Mouse (Mus musculus): ENCODE measurements around the gene Olah. TPM values are rescaled to one million over a fixed set of nuclear protein-coding genes. Genes with fewer than 3 reads are reported as not detected.

Gene Olah
- polyA plus RNA-seq, 1 experiment from 2014 or later, result not detected

DNA sequence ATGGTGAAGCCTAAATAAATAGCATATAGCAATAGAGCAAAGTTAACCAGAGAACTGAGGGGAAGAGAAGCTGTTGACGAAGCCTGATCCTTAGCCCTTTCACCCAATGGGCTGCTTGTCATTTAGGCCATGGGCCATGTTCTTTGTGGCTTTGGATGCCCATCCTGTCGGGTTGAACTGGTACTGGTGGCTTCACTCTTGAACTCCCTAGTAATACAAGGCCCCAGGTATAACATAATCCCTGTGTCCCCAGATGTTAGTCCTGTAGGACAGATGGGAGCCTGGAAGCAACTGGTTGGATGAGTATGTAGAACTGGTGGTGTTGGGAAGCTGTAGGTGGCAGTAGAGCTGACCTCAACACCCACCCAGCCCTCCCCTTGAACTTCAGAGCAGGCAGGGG, 5.1 kb downstream of the Olah start:
- Histone ChIP-seq H3K27ac (no peak overlapping the region), H3K79me2 (ENCODE audit: inconsistent target) (no peaks in the 10 kb centered on the region), H3K4me3 (ENCODE audit: inconsistent target) (no peak overlapping the region), H3K36me3 (ENCODE audit: inconsistent target) (no peaks in the 10 kb centered on the region)
- 82% methylated on average over 2 of the region's 2 CpGs for WGBS (ENCODE audit: missing documents)

DNA sequence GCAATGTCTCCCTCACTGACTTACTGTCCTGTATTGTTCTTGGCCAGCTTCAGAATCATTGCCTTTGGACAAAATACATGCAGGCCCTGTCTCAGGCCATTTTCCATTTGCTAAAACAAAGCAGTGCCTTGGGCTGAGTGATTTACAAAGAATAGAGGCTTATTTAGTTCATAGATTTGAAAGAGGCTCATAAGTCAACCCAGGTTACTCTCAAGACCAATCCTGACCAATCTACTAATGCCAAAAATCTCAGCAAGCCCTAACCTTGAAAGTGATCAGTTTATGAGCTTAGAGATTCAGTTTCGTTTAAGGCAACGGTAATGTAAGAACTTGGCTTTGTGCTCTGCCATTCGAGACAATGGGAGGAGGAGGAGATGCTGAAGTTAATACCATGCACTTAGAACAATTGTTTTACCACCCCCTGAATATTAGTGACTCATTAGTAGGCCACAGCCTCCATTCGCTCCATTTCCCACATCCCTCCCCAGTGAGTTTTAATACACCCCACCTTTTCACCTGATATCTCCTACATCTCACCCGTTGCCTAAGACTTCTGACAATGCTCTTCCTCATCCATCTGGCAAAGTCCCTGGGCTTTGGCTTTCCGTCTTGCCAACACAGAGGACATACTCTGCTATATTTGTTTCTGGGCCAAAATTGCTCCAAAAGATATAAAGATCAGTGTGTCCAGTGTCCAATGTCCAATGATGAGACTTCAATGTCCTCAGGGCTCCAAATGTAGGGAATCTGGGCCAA, 9.7 kb downstream of the Olah start:
- no peak overlapping the region for H3K4me3 ChIP-seq (ENCODE audit: inconsistent target)
- H3K36me3 ChIP-seq (ENCODE audit: inconsistent target), result no peaks in the 10 kb centered on the region
- no peak overlapping the region for H3K27ac ChIP-seq
- no peaks in the 10 kb centered on the region for H3K79me2 ChIP-seq (ENCODE audit: inconsistent target)
- WGBS (ENCODE audit: missing documents), result 94% methylated on average over 6 of the region's 6 CpGs

DNA sequence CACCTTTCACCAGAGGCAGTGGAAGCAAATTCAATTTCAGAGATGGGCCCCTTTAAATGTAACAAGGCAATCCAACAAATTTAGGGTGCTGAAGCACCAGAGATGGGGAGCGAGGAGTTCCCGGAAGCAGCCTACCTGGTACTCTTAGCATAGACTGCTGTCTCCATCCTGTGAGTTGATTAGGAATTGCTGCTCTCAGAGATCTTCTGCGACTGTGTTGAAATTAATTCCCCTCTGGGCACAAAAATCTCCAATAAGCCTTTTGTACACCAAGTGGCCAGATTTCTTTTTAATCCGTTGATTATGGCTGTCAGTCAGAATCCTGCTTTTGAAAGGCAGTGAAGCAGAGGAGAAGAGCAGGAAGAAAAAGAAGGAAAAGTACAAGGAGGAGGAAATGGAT, 31.9 kb downstream of the Olah start:
- WGBS (ENCODE audit: missing documents), result 85% methylated on average over 4 of the region's 4 CpGs

DNA sequence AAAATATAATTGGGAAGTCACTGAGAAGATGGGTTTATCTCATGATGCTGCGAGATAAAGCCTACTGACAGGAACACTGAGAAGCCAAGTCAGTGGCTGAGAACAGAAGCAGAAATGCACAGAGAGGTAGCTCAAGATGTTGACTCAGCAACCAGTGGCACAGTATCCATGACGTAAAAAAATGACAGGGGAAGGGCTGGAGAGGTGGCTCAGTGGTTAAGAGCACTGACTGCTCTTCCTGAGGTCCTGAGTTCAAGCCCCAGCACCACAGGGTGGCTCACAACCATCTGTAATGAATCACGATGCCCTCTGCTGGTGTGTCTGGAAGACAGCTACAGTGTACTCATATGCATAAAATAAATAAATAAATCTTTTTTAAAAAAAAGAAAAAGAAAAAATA, 35.9 kb downstream of the Olah start:
- no peak overlapping the region for H3K4me3 ChIP-seq (ENCODE audit: inconsistent target)
- 83% methylated on average over 3 of the region's 3 CpGs for WGBS (ENCODE audit: missing documents)

More for the DNA sequence above, 31.9 kb downstream of the Olah start:
- no peaks in the 10 kb centered on the region for H3K36me3 ChIP-seq (ENCODE audit: inconsistent target)
- no peak overlapping the region for H3K27ac ChIP-seq
- no peak overlapping the region for H3K4me3 ChIP-seq (ENCODE audit: inconsistent target)
- H3K79me2 ChIP-seq (ENCODE audit: inconsistent target), result no peaks in the 10 kb centered on the region

DNA sequence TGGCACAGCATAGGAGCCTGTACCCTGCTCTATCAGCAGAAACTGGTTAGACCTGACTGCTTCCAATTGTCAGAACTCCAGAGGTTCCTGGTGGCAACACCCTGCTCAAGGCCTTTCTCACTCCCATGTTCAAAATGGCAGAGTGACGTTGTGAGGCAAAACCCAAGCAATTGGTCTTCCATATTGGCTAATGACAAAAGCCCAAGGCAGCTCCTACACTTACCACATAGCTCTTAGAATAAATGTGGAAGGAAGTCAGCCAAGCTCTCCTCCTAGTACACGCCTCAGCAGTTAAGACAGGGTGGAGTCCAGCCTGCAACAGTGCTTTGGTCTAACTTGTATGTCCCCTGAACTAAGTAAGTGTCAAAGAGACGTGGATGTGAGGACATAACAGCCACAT, 39.1 kb downstream of the Olah start:
- 73% methylated on average over 3 of the region's 3 CpGs for WGBS (ENCODE audit: missing documents)
- H3K27ac ChIP-seq, result no peak overlapping the region
- no peaks in the 10 kb centered on the region for H3K79me2 ChIP-seq (ENCODE audit: inconsistent target)
- H3K4me3 ChIP-seq (ENCODE audit: inconsistent target), result no peak overlapping the region
- no peaks in the 10 kb centered on the region for H3K36me3 ChIP-seq (ENCODE audit: inconsistent target)

More for the DNA sequence above, 35.9 kb downstream of the Olah start:
- no peak overlapping the region for H3K27ac ChIP-seq
- no peaks in the 10 kb centered on the region for H3K79me2 ChIP-seq (ENCODE audit: inconsistent target)
- no peaks in the 10 kb centered on the region for H3K36me3 ChIP-seq (ENCODE audit: inconsistent target)

DNA sequence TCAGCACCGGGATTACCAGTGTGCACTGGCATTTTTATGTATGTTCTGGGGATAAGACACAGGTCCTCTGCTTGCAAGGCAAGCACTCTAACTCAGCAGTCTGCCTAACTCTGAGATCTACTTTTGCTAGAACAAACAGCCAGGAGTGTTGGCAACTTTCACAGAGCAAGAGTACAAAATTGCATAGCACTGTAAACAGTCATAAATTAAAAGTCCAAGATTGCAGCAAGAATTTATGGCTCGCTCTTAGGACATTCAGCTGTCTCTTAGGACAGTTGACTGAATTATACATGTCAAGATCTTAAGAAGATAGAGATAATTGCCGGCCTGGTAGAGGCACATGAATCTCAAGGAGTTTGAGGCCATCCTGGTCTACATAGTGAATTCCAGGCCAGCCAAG, 40.7 kb downstream of the Olah start:
- no peaks in the 10 kb centered on the region for H3K79me2 ChIP-seq (ENCODE audit: inconsistent target)
- H3K27ac ChIP-seq, result peak overlapping the region; percentile 27; the same call in 1 of the 2 replicates
- WGBS (ENCODE audit: missing documents), result 87% methylated on average over 3 of the region's 3 CpGs
- H3K36me3 ChIP-seq (ENCODE audit: inconsistent target), result no peaks in the 10 kb centered on the region
- H3K4me3 ChIP-seq (ENCODE audit: inconsistent target), result no peak overlapping the region

DNA sequence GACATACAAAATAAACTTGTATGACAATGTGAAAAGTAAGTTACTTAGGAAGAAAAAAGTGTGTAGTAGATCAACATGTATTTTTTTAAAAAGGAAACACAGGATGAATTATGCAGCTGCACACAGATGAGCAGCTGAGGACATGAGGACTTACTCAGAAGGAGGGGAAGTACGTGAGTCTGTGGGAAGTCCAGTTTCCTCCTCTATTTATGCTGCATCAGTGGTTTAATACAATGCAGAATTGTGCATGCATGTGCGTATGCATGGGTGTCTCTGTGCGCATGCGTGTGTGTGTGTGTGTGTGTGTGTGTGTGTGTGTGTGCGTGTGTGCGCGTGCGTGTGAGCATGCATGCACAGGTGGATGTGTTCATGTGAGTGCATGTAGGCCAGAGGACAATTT, 41.2 kb downstream of the Olah start:
- peak overlapping the region; percentile 27; the same call in 1 of the 2 replicates for H3K27ac ChIP-seq
- WGBS (ENCODE audit: missing documents), result 68% methylated on average over 8 of the region's 8 CpGs

DNA sequence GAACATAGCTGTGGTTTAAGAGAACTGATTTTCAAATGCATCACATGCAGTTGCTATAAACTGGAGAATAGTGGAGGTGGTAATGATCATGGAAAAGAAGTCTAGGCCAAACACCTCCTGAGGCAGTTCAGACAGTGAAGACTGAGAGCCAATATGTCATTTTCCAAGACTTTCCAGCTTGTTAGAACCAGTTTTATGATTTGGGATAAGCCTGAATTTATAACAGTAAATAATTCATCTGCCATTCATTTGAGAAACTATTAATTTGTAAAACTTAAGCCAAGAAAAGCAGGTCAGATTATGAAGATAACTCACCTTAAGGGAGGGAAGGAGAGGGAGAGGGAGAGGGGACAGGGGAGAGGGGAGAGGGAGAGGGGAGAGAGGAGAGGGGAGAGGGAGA, 43.9 kb downstream of the Olah start:
- no peak overlapping the region for H3K4me3 ChIP-seq (ENCODE audit: inconsistent target)
- H3K36me3 ChIP-seq (ENCODE audit: inconsistent target), result no peaks in the 10 kb centered on the region
- H3K27ac ChIP-seq, result no peak overlapping the region
- H3K79me2 ChIP-seq (ENCODE audit: inconsistent target), result no peaks in the 10 kb centered on the region

More for the DNA sequence above, 41.2 kb downstream of the Olah start:
- no peak overlapping the region for H3K4me3 ChIP-seq (ENCODE audit: inconsistent target)
- no peaks in the 10 kb centered on the region for H3K36me3 ChIP-seq (ENCODE audit: inconsistent target)
- H3K79me2 ChIP-seq (ENCODE audit: inconsistent target), result no peaks in the 10 kb centered on the region

DNA sequence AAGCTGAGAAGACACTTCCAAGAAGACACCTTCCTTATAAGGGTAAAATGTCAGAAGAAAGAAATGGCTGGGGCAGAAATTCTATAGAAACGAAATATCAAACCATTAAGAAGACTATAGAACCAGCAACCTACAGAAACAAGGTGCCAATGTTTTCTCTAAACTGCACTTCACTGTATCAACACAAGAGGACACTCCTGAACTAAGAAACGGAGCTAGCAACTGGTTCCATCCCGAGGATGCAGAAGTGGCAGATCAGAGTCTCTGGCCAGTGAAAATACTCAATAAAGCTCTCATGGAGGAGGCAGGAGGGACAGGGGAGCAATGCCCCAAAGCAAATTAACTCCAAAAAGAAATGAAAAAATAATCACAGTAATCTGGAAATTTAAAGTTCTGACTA, 48.1 kb downstream of the Olah start:
- H3K79me2 ChIP-seq (ENCODE audit: inconsistent target), result no peaks in the 10 kb centered on the region
- WGBS (ENCODE audit: missing documents), result 10% methylated on average over 3 of the region's 3 CpGs

DNA sequence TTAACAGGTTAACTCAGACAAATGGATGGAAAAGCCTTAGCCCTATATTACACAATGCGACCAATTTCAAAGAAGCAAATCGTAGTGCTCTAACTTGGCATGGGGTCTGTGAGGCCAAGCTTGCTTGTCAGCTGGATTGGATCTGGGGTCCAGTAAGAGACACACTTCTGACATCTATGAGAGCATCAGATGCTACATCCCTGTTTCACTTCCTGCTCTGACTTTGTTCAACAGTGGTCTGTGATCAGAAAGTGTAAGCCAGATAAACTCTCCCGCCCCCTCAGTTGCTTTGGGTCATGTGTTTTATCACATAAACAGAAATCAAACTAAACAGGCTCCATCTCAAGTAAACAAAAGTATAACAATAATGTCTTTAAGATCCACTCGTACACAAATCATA, 48.6 kb downstream of the Olah start:
- Histone ChIP-seq H3K79me2 (ENCODE audit: inconsistent target) (no peaks in the 10 kb centered on the region), H3K36me3 (ENCODE audit: inconsistent target) (no peaks in the 10 kb centered on the region), H3K4me3 (ENCODE audit: inconsistent target) (no peak overlapping the region), H3K27ac (no peak overlapping the region)
- WGBS (ENCODE audit: missing documents), result 82% methylated on average over 4 of the region's 4 CpGs

More for the DNA sequence above, 48.1 kb downstream of the Olah start:
- Histone ChIP-seq H3K4me3 (ENCODE audit: inconsistent target) (no peak overlapping the region), H3K27ac (no peak overlapping the region), H3K36me3 (ENCODE audit: inconsistent target) (no peaks in the 10 kb centered on the region)

DNA sequence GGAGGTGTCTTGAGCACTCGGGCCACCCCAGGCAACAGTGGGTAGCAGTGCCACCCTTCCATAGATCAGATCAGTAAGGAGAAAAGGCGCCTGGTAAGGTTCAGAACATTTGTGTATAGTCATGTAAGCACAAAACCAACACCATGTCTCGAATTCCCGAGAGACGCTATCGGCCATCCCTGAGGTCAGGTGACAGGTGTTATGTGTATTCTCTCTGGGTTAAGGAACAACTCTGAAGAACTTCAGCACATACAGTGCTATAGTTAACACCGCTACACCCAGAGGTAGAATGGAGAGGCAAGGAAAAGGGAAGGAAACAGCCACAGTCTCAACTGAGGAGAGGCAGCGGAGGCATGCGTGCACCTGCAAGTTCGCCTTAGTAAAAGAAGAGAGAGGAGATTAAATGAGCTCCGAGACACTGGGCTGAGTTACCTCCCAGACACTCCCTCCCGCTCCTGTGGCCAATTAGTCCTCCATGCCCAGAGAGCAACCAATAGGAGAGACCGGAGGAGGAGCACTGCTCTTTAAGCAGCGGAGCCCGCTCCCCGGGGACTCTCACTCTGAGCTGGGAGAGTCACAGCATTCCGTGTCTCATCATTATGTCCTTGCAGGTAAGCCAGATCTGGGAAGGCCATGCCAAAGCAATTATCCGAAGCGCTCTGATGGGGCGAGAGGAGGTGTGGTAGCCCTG, 61.3 kb downstream of the Olah start, which contains the start of gene Acbd7:
Acbd7 (plus strand) TSS at position 558 of the 691 bp plus-strand sequence.
- peaks cover 12% of the 10 kb centered on the region; the same call in 1 of the 2 replicates for H3K79me2 ChIP-seq (ENCODE audit: inconsistent target)
- H3K27ac ChIP-seq, result no peak within 1 kb of the TSS
- H3K4me3 ChIP-seq (ENCODE audit: inconsistent target), result peak within 1 kb of the TSS; percentile 14; the same call in 1 of the 2 replicates
- WGBS (ENCODE audit: missing documents), result 3% methylated on average over 20 of the region's 20 CpGs
- no peaks in the 10 kb centered on the region for H3K36me3 ChIP-seq (ENCODE audit: inconsistent target)

DNA sequence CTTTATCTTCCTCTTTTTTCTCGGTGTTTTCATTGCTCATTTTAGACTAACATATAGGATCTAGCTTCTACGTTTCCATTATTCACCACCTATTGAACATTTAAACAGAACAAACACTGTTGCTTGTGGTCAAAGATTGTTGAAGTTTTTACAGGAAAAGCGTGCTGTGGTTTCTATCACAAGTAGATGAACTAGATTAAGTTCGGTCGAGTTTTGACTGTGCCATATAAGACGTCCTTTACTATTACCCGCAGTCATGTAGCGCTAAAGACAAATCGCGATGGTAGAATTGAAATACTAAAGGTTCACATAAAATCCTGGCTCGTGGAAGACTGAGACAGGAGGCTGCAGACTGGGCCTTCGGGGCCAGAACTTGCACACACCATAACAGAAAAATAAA, 63.2 kb downstream of the Olah start:
- H3K4me3 ChIP-seq (ENCODE audit: inconsistent target), result no peak overlapping the region; the same call in 1 of the 2 replicates
- H3K27ac ChIP-seq, result no peak overlapping the region
- peaks cover 20% of the 10 kb centered on the region; the same call in 1 of the 2 replicates for H3K79me2 ChIP-seq (ENCODE audit: inconsistent target)
- 0 out of 2 replicates have a peak, but pooled peaks cover 7% of the 10 kb centered on the region for H3K36me3 ChIP-seq (ENCODE audit: inconsistent target)
- 61% methylated on average over 12 of the region's 12 CpGs for WGBS (ENCODE audit: missing documents)

DNA sequence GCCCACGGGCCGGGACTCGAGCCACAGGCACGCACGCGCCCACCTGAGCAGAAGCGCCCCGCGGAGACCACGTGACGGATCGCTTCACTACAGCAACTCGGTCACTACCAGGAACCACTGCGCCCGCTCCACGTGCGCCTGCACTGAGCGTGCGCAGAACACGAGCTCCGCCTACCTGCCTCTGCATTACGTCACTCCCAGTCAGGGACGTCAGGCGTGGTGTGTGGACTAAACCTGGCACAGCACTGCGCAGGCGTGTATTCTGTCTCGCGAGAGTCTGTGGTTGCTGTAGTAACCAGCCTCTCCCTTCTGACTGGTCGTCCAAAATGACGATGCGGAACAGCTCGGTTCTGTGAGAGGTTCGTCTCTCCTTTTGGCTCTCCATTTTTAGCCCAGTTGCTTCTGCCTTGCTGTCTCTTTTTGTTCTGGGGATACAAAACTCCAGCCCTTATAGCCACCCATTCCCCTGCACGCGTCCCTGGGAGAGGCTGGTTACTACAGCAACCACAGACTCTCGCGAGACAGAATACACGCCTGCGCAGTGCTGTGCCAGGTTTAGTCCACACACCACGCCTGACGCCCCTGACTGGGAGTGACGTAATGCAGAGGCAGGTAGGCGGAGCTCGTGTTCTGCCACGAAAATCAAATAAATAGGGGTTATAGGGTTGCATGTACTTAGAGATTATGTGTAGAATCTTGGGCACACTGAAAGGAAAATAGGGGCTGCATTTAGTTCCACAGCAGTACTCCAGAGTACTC, 64.3 kb downstream of the Olah start, which contains the start of gene Rpp38:
Rpp38 (minus strand) TSS at position 160 of the 759 bp plus-strand sequence.
- WGBS (ENCODE audit: missing documents), result under 1% methylated on average over 45 of the region's 45 CpGs
- peak within 1 kb of the TSS; percentile 70 for H3K4me3 ChIP-seq (ENCODE audit: inconsistent target)
- peaks cover 20% of the 10 kb centered on the region; the same call in 1 of the 2 replicates for H3K79me2 ChIP-seq (ENCODE audit: inconsistent target)
- H3K27ac ChIP-seq, result peak within 1 kb of the TSS; percentile 54
- 0 out of 2 replicates have a peak, but pooled peaks cover 7% of the 10 kb centered on the region for H3K36me3 ChIP-seq (ENCODE audit: inconsistent target)

DNA sequence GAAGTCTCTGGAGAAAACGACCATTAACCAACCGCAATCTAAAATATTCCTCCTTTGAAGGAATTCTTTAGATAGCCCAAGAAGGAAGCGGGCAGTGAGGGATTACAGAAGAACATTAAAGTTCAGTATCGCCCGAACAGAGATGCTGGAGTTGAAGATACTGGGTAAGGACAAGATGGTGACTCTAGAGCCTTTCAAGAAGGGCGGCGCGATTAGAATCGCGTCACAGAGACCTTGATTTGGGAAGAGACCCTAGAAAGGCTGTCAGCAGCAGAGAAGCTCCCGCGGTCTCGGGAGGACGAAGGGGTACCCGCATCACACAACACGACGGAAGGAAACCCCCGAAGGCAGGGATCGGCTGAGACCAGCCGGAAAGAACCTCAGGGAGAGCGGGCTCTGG, 65.0 kb downstream of the Olah start:
- peaks cover 20% of the 10 kb centered on the region; the same call in 1 of the 2 replicates for H3K79me2 ChIP-seq (ENCODE audit: inconsistent target)
- peak overlapping the region; percentile 70 for H3K4me3 ChIP-seq (ENCODE audit: inconsistent target)
- WGBS (ENCODE audit: missing documents), result 1% methylated on average over 21 of the region's 21 CpGs
- H3K36me3 ChIP-seq (ENCODE audit: inconsistent target), result 0 out of 2 replicates have a peak, but pooled peaks cover 7% of the 10 kb centered on the region
- peak overlapping the region; percentile 54 for H3K27ac ChIP-seq
